Mouse (Mus musculus): ENCODE results near the gene Gm20716. TPM values are rescaled to one million over a fixed set of nuclear protein-coding genes. Genes with fewer than 3 reads are reported as not detected.

The Gm20716 gene
- polyA plus RNA-seq, 1 experiment from 2014 or later = 28.5 TPM

DNA sequence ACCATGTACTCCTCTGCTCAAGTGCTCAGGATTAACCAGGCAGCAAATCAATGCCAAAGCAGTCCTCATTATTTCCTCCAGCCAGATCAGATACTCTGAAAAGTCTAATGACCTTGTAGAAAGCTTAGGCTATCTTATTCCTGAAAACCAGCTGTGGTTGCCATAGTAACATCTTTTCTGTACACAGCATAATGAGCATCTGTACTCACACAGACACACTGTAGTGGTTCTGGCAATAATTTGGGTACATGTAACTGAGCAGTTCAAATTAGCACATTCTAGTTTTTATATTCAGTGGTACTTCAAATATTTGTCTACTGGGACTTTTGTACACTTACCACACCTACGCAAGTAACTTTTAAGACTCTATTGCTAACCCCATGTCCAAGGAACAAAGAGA, 31.7 kb downstream of the Gm20716 start:
- ATAC-seq (ENCODE audit: insufficient number of reproducible peaks, low FRiP score, low TSS enrichment, low read depth) (no peak), DNase-seq (ENCODE audit: low spot score) (no peak)
- Histone ChIP-seq H3K27me3 (ENCODE audit: control insufficient read depth, insufficient read depth, low read length) (no peaks in the 10 kb centered on the region), H3K36me3 (ENCODE audit: control insufficient read depth, insufficient read depth, low read length) (peaks cover 9% of the 10 kb centered on the region; the same call in 1 of the 2 replicates), H3K9me3 (ENCODE audit: control insufficient read depth, low read length) (no peaks in the 10 kb centered on the region), H3K27ac (replicated peaks; ENCODE audit: low read depth, low read length) (no peak overlapping the region), H3K4me1 (ENCODE audit: control insufficient read depth, insufficient read depth, low read length) (peaks cover 3% of the 10 kb centered on the region; the same call in 1 of the 2 replicates), H3K4me3 (ENCODE audit: low read depth, low read length) (no peak overlapping the region), H3K9ac (ENCODE audit: low read length) (no peak overlapping the region), H3K4me2 (ENCODE audit: low read depth, severe bottlenecking) (no peak overlapping the region)
- WGBS = 95% methylated on average over 1 of the region's 1 CpGs

DNA sequence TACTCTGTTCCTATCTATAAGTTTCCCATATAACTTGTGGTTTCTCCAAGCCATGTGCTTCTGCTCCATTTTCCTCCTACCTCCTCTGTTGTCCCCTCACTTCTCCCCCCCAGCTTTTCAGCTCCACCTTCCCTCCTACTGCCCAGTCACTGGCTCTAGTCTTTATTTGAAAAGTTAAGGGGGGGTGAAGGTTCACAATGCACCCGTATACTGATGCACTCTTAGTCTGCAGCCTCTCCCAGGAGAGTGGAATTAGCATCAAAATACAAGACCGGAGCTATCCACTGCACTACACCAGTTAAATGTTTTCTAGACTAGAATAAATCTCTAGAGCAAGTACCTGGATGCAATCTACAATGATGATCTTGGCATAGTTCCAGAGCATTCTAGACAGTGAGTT, 34.4 kb downstream of the Gm20716 start:
- Histone ChIP-seq H3K27ac (replicated peaks; ENCODE audit: low read depth, low read length) (no peak overlapping the region), H3K4me1 (ENCODE audit: control insufficient read depth, insufficient read depth, low read length) (peaks cover 3% of the 10 kb centered on the region; the same call in 1 of the 2 replicates), H3K27me3 (ENCODE audit: control insufficient read depth, insufficient read depth, low read length) (no peaks in the 10 kb centered on the region), H3K36me3 (ENCODE audit: control insufficient read depth, insufficient read depth, low read length) (peaks cover 7% of the 10 kb centered on the region; the same call in 1 of the 2 replicates), H3K9ac (ENCODE audit: low read length) (no peak overlapping the region), H3K4me2 (ENCODE audit: low read depth, severe bottlenecking) (no peak overlapping the region), H3K4me3 (ENCODE audit: low read depth, low read length) (no peak overlapping the region), H3K9me3 (ENCODE audit: control insufficient read depth, low read length) (no peaks in the 10 kb centered on the region)
- no peak for ATAC-seq (ENCODE audit: insufficient number of reproducible peaks, low FRiP score, low TSS enrichment, low read depth)
- WGBS = 83% methylated on average over 2 of the region's 2 CpGs
- DNase-seq (ENCODE audit: low spot score) = no peak

DNA sequence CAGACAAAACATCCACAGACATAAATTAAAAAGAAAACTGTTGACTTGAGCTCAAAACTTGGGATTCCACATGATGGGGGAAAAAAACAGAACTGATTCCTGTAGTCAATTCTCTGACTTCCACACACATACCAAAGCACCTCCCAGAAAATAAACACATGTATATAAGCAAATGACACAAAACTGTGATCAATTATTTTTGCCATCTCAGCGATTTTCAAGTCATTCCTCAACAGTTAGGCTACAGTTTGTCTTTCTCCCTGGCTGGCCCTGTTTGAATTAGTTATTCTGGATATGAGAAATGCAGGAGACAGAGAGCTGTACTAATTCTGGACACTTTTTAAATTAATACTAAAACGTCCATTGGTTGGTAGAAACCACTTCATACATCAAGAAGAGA, 36.5 kb downstream of the Gm20716 start:
- no peaks in the 10 kb centered on the region for H3K27me3 ChIP-seq (ENCODE audit: control insufficient read depth, insufficient read depth, low read length)
- H3K4me1 ChIP-seq (ENCODE audit: control insufficient read depth, insufficient read depth, low read length) = no peaks in the 10 kb centered on the region
- no peak overlapping the region for H3K9ac ChIP-seq (ENCODE audit: low read length)
- no peaks in the 10 kb centered on the region for H3K9me3 ChIP-seq (ENCODE audit: control insufficient read depth, low read length)
- H3K36me3 ChIP-seq (ENCODE audit: control insufficient read depth, insufficient read depth, low read length) = peaks cover 4% of the 10 kb centered on the region; the same call in 1 of the 2 replicates
- no peak overlapping the region for H3K4me2 ChIP-seq (ENCODE audit: low read depth, severe bottlenecking)
- WGBS = 80% methylated on average over 2 of the region's 2 CpGs
- no peak overlapping the region for H3K4me3 ChIP-seq (ENCODE audit: low read depth, low read length)
- ATAC-seq (ENCODE audit: insufficient number of reproducible peaks, low FRiP score, low TSS enrichment, low read depth) (no peak), DNase-seq (ENCODE audit: low spot score) (no peak)
- no peak overlapping the region for H3K27ac ChIP-seq (replicated peaks; ENCODE audit: low read depth, low read length)

DNA sequence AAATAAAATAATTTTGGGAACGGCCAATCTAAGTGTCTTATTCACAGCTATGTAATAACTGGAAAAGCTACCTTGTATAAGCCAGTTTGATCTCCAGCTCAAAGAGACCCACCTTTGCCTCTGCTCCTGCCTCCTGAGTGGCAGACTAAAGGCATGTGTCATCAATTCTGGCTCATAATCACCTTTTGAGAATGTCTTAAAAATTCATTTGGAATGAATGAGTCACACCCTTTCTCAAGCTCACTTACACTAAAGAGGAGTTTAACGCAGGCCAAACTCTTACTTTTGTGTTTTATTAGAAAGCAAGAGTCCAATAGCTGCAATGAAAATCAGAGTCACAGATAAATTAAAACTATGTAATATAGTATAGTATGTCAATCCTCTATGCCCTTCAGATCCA, 38.3 kb downstream of the Gm20716 start:
- Histone ChIP-seq H3K27me3 (ENCODE audit: control insufficient read depth, insufficient read depth, low read length) (no peaks in the 10 kb centered on the region), H3K9me3 (ENCODE audit: control insufficient read depth, low read length) (no peaks in the 10 kb centered on the region), H3K36me3 (ENCODE audit: control insufficient read depth, insufficient read depth, low read length) (peaks cover 6% of the 10 kb centered on the region; the same call in 1 of the 2 replicates), H3K4me2 (ENCODE audit: low read depth, severe bottlenecking) (no peak overlapping the region), H3K4me1 (ENCODE audit: control insufficient read depth, insufficient read depth, low read length) (no peaks in the 10 kb centered on the region), H3K4me3 (ENCODE audit: low read depth, low read length) (no peak overlapping the region), H3K27ac (replicated peaks; ENCODE audit: low read depth, low read length) (no peak overlapping the region), H3K9ac (ENCODE audit: low read length) (no peak overlapping the region)
- WGBS = 93% methylated on average over 2 of the region's 2 CpGs
- no peak for DNase-seq (ENCODE audit: low spot score)
- ATAC-seq (ENCODE audit: insufficient number of reproducible peaks, low FRiP score, low TSS enrichment, low read depth) = no peak

DNA sequence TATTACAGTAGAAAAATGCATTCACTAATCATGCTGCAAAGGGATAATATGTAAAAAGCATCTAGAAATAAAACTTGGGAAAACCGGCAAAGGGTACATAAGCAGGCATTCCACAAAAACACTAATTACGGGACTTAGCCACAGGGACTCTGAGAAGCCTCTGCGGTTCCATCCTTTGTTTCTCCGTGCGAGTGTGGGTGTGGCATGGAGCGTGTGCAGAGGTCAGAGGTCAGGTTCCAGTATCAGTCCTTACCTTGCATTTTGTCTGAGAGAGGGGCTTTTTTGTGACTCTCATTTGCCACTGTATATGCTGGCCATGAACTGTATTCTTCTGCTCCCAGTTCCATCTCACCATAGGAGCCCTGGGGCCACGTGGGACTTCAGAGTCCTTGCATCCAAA, 54.2 kb downstream of the Gm20716 start:
- H3K27ac ChIP-seq (replicated peaks; ENCODE audit: low read depth, low read length) = no peak overlapping the region
- no peak overlapping the region for H3K4me2 ChIP-seq (ENCODE audit: low read depth, severe bottlenecking)
- ATAC-seq (ENCODE audit: insufficient number of reproducible peaks, low FRiP score, low TSS enrichment, low read depth) (no peak), DNase-seq (ENCODE audit: low spot score) (no peak)
- no peak overlapping the region for H3K9ac ChIP-seq (ENCODE audit: low read length)
- no peaks in the 10 kb centered on the region for H3K4me1 ChIP-seq (ENCODE audit: control insufficient read depth, insufficient read depth, low read length)
- 64% methylated on average over 7 of the region's 7 CpGs for WGBS
- H3K27me3 ChIP-seq (ENCODE audit: control insufficient read depth, insufficient read depth, low read length) = no peaks in the 10 kb centered on the region
- H3K9me3 ChIP-seq (ENCODE audit: control insufficient read depth, low read length) = no peaks in the 10 kb centered on the region
- H3K4me3 ChIP-seq (ENCODE audit: low read depth, low read length) = no peak overlapping the region
- peaks cover 12% of the 10 kb centered on the region for H3K36me3 ChIP-seq (ENCODE audit: control insufficient read depth, insufficient read depth, low read length)

DNA sequence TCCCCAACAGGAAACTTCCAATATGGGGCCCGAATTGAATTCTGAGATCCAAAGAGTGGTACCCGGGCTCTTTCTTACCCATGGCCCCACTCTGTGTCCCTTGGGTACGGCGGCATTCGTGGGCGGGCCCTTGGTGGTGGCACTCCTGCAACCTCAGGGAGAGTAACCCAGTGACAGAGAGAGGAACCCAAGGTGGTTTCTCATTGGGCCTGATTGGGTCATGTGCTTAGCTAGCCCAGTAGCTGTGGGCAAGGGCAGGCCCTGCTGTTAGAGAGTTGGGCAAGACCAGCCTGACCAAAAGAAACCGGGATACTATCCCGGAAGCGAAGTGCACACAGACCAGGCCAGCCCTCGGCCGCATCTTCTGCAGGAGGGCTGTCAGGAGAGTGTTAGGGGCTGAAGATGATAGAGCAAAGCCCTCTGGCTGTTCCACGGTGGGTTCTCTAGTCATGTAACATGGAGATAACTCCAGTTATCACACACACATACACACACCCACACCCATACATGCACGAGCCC, 59.9 kb downstream of the Gm20716 start:
- H3K9ac ChIP-seq (ENCODE audit: low read length) = peak overlapping the region; percentile 12; the same call in 1 of the 2 replicates
- DNase-seq (ENCODE audit: low spot score) = peak; percentile 63
- peaks cover 2% of the 10 kb centered on the region; the same call in 1 of the 2 replicates for H3K36me3 ChIP-seq (ENCODE audit: control insufficient read depth, insufficient read depth, low read length)
- WGBS = 6% methylated on average over 13 of the region's 13 CpGs
- peak overlapping the region; percentile 49 for H3K4me2 ChIP-seq (ENCODE audit: low read depth, severe bottlenecking)
- H3K4me3 ChIP-seq (ENCODE audit: low read depth, low read length) = no peak overlapping the region; the same call in 1 of the 2 replicates
- H3K27me3 ChIP-seq (ENCODE audit: control insufficient read depth, insufficient read depth, low read length) = no peaks in the 10 kb centered on the region
- H3K4me1 ChIP-seq (ENCODE audit: control insufficient read depth, insufficient read depth, low read length) = peaks cover 36% of the 10 kb centered on the region
- peak overlapping the region; percentile 94 for H3K27ac ChIP-seq (replicated peaks; ENCODE audit: low read depth, low read length)
- H3K9me3 ChIP-seq (ENCODE audit: control insufficient read depth, low read length) = no peaks in the 10 kb centered on the region
- no peak for ATAC-seq (ENCODE audit: insufficient number of reproducible peaks, low FRiP score, low TSS enrichment, low read depth)

DNA sequence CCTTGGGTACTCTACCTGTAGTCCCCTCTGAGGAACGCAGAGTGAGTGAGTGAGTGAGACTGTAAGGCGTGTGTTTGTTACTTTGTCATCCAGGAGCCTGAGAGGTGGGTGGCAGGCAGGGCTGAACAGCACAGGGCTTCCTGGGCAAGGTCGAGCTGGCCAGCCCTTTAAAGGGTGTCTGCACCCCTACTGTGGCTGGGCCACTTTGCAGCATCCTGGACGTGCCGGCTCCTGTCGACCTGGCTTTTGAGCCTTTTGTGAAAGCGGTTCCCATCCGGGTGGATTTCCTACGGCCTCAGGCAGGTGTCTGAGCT, 60.4 kb downstream of the Gm20716 start:
- under 1% methylated on average over 9 of the region's 9 CpGs for WGBS
- DNase-seq (ENCODE audit: low spot score) (no peak), ATAC-seq (ENCODE audit: insufficient number of reproducible peaks, low FRiP score, low TSS enrichment, low read depth) (no peak; the same call in 1 of the 2 replicates)
- Histone ChIP-seq H3K4me1 (ENCODE audit: control insufficient read depth, insufficient read depth, low read length) (peaks cover 36% of the 10 kb centered on the region), H3K9ac (ENCODE audit: low read length) (no peak overlapping the region; the same call in 1 of the 2 replicates), H3K9me3 (ENCODE audit: control insufficient read depth, low read length) (no peaks in the 10 kb centered on the region), H3K4me2 (ENCODE audit: low read depth, severe bottlenecking) (peak overlapping the region; percentile 49), H3K36me3 (ENCODE audit: control insufficient read depth, insufficient read depth, low read length) (peaks cover 2% of the 10 kb centered on the region; the same call in 1 of the 2 replicates), H3K27ac (replicated peaks; ENCODE audit: low read depth, low read length) (peak overlapping the region; percentile 94), H3K27me3 (ENCODE audit: control insufficient read depth, insufficient read depth, low read length) (no peaks in the 10 kb centered on the region), H3K4me3 (ENCODE audit: low read depth, low read length) (no peak overlapping the region; the same call in 1 of the 2 replicates)

DNA sequence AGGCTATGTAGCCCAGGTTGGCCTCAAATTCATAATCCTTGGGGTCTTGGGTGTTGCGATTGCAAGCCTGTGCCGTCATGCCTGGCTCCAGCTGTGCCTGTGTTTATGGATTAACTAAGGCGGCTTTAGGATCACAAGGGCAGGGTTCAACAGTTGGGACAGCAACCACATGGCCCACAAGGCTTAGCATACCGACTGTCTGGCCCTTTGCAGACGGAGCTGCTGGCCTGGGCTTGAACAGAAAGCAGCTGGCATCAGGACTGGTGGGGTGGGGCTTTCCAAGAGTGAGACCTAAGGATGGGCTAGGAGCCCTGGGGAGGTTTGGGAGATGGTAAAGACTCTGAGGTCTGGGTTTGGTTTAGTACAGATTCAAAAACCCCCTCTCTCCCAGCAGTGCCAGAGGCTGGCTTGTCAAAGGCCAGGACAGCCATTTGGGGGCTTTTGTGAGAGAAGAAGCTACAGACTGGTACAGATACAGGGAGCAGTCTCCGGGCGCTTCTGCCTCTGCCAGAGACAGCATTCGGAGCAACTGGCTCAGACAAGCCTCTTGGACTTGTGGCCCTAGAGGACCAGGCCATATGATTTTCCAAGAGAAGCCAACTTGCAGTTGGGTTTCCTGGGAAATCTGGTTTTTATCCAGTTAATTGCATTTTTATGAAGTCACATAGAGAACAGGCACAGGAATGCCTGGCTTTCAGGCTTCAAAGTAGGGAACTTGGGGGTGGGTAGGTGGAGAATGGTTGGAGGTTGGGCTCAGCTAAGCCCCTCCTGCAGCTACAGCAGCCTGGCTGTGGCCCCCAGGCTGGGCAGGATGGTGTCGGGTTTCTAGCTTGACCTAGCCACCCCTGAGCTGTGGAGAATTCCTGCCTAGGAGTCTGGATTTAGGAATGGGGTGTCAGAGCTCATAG, 61.0 kb downstream of the Gm20716 start:
- Histone ChIP-seq H3K27me3 (ENCODE audit: control insufficient read depth, insufficient read depth, low read length) (no peaks in the 10 kb centered on the region), H3K9me3 (ENCODE audit: control insufficient read depth, low read length) (no peaks in the 10 kb centered on the region), H3K27ac (replicated peaks; ENCODE audit: low read depth, low read length) (peak overlapping the region; percentile 94), H3K36me3 (ENCODE audit: control insufficient read depth, insufficient read depth, low read length) (peaks cover 2% of the 10 kb centered on the region; the same call in 1 of the 2 replicates), H3K9ac (ENCODE audit: low read length) (0 out of 2 replicates have a peak overlapping the region, but pooled peaks have one; percentile 12), H3K4me2 (ENCODE audit: low read depth, severe bottlenecking) (peak overlapping the region; percentile 49), H3K4me3 (ENCODE audit: low read depth, low read length) (no peak overlapping the region; the same call in 1 of the 2 replicates), H3K4me1 (ENCODE audit: control insufficient read depth, insufficient read depth, low read length) (peaks cover 36% of the 10 kb centered on the region)
- WGBS = 14% methylated on average over 9 of the region's 9 CpGs
- DNase-seq (ENCODE audit: low spot score) (peak; percentile 91), ATAC-seq (ENCODE audit: insufficient number of reproducible peaks, low FRiP score, low TSS enrichment, low read depth) (peak; percentile 90)
